Mouse (Mus musculus) liver, postnatal 0 days (tissue): ENCODE measurements at regions not wholly inside any gene's neighbourhood (a gene's known extent, or its start where the extent isn't known, plus 50 kb on each side); places are given as distances from the start of the nearest gene placed in this dataset.

Experiments used
- CTCF ChIP-seq: sonication (generic); IDR thresholded peaks from 2 replicates; pipeline ENCODE4 v1.5.1; 2016; ENCODE audit warnings: antibody characterized with exemption, low read depth
- EP300 ChIP-seq: IDR thresholded peaks from 2 replicates; pipeline ENCODE4 v1.6.1; 2016; ENCODE audit warnings: antibody characterized with exemption, low read depth, mild to moderate bottlenecking

DNA sequence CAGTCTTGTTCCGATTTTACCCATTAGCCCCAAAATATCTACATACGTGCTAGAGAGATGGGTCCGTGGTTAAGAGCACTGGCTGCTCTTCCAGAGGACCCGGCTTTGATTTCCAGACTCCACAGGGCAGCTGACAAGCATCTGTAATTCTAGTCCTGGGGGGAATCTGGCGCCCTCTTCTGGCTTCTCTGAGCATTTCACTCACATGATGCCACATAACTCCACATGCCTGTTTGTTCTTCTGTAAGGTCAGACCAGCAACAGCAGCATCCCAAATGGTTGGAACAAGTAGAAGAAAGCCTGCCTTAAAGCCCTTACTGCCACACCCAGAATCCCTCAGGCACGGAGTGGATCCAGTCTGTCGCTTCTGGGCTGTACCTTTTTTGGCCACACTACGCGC, 137.0 kb downstream of the Cenpf start:
- TF ChIP-seq CTCF (peak; percentile 20; the same call in 1 of the 2 replicates), EP300 (no peak)
